Mouse (Mus musculus) kidney, embryonic 14.5 days (tissue): Measurements from ENCODE around the gene Zfhx2. TPM values are rescaled to one million over a fixed set of nuclear protein-coding genes. Genes with fewer than 3 reads are reported as not detected.

ENCODE experiments used
- ATAC-seq: fragments of 200-750 bp; cut with Nextera tagmentation; 2 replicates; pipeline ENCODE4 v1.8.0; 2017; ENCODE audit warnings: moderate number of reproducible peaks, mild to moderate bottlenecking, moderate TSS enrichment, moderate library complexity; ENCODE audit not compliant: low FRiP score, low TSS enrichment
- H3K27ac ChIP-seq: fragments of 300-500 bp; sonication (generic); 2 replicates; pipeline ENCODE4 v1.5.1; 2014; ENCODE audit warnings: low read depth, mild to moderate bottlenecking, low read length, moderate library complexity, mixed read lengths
- H3K27me3 ChIP-seq: fragments of 300-500 bp; sonication (generic); 2 replicates; pipeline ENCODE4 v1.6.1; 2014; ENCODE audit warnings: mild to moderate bottlenecking, low read length; ENCODE audit not compliant: control insufficient read depth, insufficient read depth
- H3K36me3 ChIP-seq: fragments of 300-500 bp; sonication (generic); 2 replicates; pipeline ENCODE4 v1.6.1; 2014; ENCODE audit warnings: low read length, mixed read lengths; ENCODE audit not compliant: control insufficient read depth, insufficient read depth
- H3K4me1 ChIP-seq: fragments of 300-500 bp; sonication (generic); 2 replicates; pipeline ENCODE4 v1.6.1; 2014; ENCODE audit warnings: low read length, mixed read lengths; ENCODE audit not compliant: control insufficient read depth, insufficient read depth
- H3K4me2 ChIP-seq: fragments of 300-500 bp; sonication (generic); replicated peaks from 2 replicates; pipeline ENCODE4 v1.6.1; 2014; ENCODE audit warnings: low read depth, mild to moderate bottlenecking, low read length
- H3K4me3 ChIP-seq: fragments of 300-500 bp; sonication (generic); 2 replicates; pipeline ENCODE4 v1.5.1; 2014; ENCODE audit warnings: mild to moderate bottlenecking, low read length
- H3K9ac ChIP-seq: fragments of 300-500 bp; sonication (generic); 2 replicates; pipeline ENCODE4 v1.6.1; 2014; ENCODE audit warnings: low read depth, mild to moderate bottlenecking, low read length, moderate library complexity
- H3K9me3 ChIP-seq: fragments of 300-500 bp; sonication (generic); 2 replicates; pipeline ENCODE4 v1.6.1; 2016; ENCODE audit warnings: low read length; ENCODE audit not compliant: control insufficient read depth
- WGBS: fragments of 180-500 bp; shearing (Covaris S2); extraction: QIAGEN DNeasy Blood & Tissue Kit; methylation state at CpG from one replicate; pipeline ENCODE4 v1.1.7; 2014; 5-methylcytosine and 5-hydroxymethylcytosine counted together
- polyA plus RNA-seq: library from polyadenylated mRNA; unstranded; fragments of >200 nt; fragmentation: Nextera tagmentation; extraction: Ambion mirVana; gene quantifications from 2 replicates; pipeline ENCODE4 v1.2.1, GENCODE M21; 2014

Zfhx2 gene
- polyA plus RNA-seq, 1 experiment from 2014 or later: 6.4 TPM

DNA sequence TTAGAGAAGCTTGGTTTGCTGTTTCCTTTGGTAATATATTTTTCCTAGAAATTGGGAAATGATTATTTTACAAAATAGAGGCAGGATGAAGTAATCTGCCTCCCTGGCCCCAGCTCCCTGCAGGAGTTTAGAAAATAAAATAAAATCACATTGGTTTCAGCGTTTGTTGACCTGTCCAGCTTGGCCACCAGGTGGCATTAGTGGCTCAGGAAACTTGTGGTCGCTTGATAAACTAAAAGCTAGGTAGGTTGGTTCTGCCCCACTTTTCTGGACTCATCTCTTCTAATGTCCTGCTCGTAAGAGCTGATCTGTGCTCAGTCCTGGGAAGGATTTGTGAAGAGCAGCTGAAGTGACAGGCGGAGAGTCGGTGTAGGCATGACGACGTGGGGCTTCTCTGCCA is 67.9 kb downstream of the Zfhx2 start:
- Histone ChIP-seq H3K4me3 (no peak overlapping the region), H3K27ac (no peak overlapping the region), H3K4me2 (no peak overlapping the region), H3K4me1 (peaks cover 10% of the 10 kb centered on the region), H3K9ac (no peak overlapping the region), H3K9me3 (no peaks in the 10 kb centered on the region), H3K27me3 (no peaks in the 10 kb centered on the region), H3K36me3 (peaks cover 54% of the 10 kb centered on the region)
- 64% methylated on average over 7 of the region's 7 CpGs for WGBS
- no peak for ATAC-seq

GRCm38 (mm10) chr14:55023011-55023410 is 69.1 kb downstream of the Zfhx2 start:
- Histone ChIP-seq H3K36me3 (peaks cover 55% of the 10 kb centered on the region), H3K27ac (no peak overlapping the region), H3K9me3 (no peaks in the 10 kb centered on the region), H3K9ac (no peak overlapping the region), H3K4me1 (no peaks in the 10 kb centered on the region), H3K4me3 (no peak overlapping the region), H3K4me2 (no peak overlapping the region), H3K27me3 (no peaks in the 10 kb centered on the region)
- WGBS: 92% methylated on average over 15 of the region's 15 CpGs
- ATAC-seq: no peak

DNA sequence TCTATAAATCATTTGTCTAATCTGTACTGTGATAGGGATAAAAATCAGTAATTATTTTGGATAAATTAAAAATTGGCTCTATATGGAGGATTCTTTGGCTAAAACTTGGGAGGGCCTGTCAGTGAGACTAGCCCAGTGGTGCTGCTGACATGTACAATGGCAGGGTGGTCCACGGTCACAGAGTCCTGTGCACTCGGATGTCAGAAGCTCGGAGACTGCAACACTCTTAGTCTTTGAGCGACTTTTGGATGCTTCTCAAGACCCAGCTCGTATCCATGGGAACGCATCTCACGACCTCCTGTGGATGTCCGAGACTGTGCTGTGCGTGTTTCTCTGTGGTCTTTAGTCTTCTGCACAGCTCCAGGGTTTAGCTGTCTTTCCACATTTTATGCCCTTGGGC is 71.7 kb downstream of the Zfhx2 start:
- Histone ChIP-seq H3K4me2 (no peak overlapping the region), H3K9me3 (no peaks in the 10 kb centered on the region), H3K4me1 (no peaks in the 10 kb centered on the region), H3K27me3 (no peaks in the 10 kb centered on the region), H3K4me3 (no peak overlapping the region), H3K27ac (no peak overlapping the region), H3K36me3 (peaks cover 58% of the 10 kb centered on the region), H3K9ac (no peak overlapping the region)
- ATAC-seq: no peak
- 90% methylated on average over 9 of the region's 9 CpGs for WGBS

GRCm38 (mm10) chr14:55016876-55017275 is 75.2 kb downstream of the Zfhx2 start:
- Histone ChIP-seq H3K4me3 (no peak overlapping the region), H3K9me3 (no peaks in the 10 kb centered on the region), H3K27ac (no peak overlapping the region), H3K4me1 (no peaks in the 10 kb centered on the region), H3K36me3 (peaks cover 27% of the 10 kb centered on the region), H3K4me2 (no peak overlapping the region), H3K9ac (no peak overlapping the region), H3K27me3 (no peaks in the 10 kb centered on the region)
- ATAC-seq: no peak
- 94% methylated on average over 16 of the region's 16 CpGs for WGBS

GRCm38 (mm10) chr14:55015767-55016111 is 76.4 kb downstream of the Zfhx2 start:
- Histone ChIP-seq H3K27ac (peak overlapping the region; percentile 55; the same call in 1 of the 2 replicates), H3K4me3 (peak overlapping the region; percentile 82), H3K36me3 (peaks cover 15% of the 10 kb centered on the region), H3K4me1 (no peaks in the 10 kb centered on the region), H3K9me3 (no peaks in the 10 kb centered on the region), H3K27me3 (no peaks in the 10 kb centered on the region), H3K9ac (peak overlapping the region; percentile 77), H3K4me2 (peak overlapping the region; percentile 61)
- WGBS: under 1% methylated on average over 17 of the region's 17 CpGs
- ATAC-seq: peak; percentile 61; the same call in 1 of the 2 replicates

- WGBS: under 1% methylated on average over 36 of the region's 36 CpGs
- H3K9me3 ChIP-seq: no peaks in the 10 kb centered on the region
- ATAC-seq: peak; percentile 95
Observed at GRCm38 (mm10) chr14:55014991-55015766, 76.9 kb downstream of the Zfhx2 start, which contains the start of gene Ngdn. Gene Ngdn, plus strand, starts transcription at chr14:55015454.

GRCm38 (mm10) chr14:55014591-55014990 is 77.5 kb downstream of the Zfhx2 start:
- peak overlapping the region; percentile 92 for H3K27ac ChIP-seq
- no peaks in the 10 kb centered on the region for H3K27me3 ChIP-seq
- H3K36me3 ChIP-seq: peaks cover 8% of the 10 kb centered on the region
- WGBS: under 1% methylated on average over 27 of the region's 27 CpGs
- H3K4me2 ChIP-seq: peak overlapping the region; percentile 74
- H3K9ac ChIP-seq: peak overlapping the region; percentile 72
- peak overlapping the region; percentile 82 for H3K4me3 ChIP-seq
- H3K9me3 ChIP-seq: no peaks in the 10 kb centered on the region
- no peaks in the 10 kb centered on the region for H3K4me1 ChIP-seq
- peak; percentile 61 for ATAC-seq

More at GRCm38 (mm10) chr14:55014991-55015766, 76.9 kb downstream of the Zfhx2 start, which contains the start of gene Ngdn:
- H3K27me3 ChIP-seq: no peaks in the 10 kb centered on the region
- peak within 1 kb of the TSS; percentile 82 for H3K4me3 ChIP-seq
- H3K4me1 ChIP-seq: no peaks in the 10 kb centered on the region
- H3K27ac ChIP-seq: peak within 1 kb of the TSS; percentile 92
- H3K4me2 ChIP-seq: peak within 1 kb of the TSS; percentile 74
- peaks cover 10% of the 10 kb centered on the region for H3K36me3 ChIP-seq
- peak within 1 kb of the TSS; percentile 77 for H3K9ac ChIP-seq

DNA sequence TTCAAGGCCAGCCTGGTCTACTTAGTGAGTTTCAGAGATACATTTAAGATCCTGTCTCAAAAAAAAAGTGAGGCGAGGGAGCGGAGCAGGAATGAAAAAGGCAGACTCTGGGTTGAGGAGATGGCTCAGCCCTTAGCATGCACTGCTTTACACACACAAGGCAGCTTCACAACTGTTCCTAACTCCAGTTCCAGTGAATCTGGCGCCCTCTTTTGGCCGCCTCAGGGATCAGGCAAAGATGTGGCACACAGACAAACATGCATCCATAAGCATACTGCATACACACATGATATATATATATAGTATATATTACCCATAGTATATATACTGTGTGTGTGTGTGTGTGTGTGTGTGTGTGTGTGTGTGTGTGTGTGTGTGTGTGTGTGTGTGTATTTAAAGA is 81.0 kb downstream of the Zfhx2 start:
- no peak overlapping the region for H3K9ac ChIP-seq
- H3K27ac ChIP-seq: no peak overlapping the region
- WGBS: 57% methylated on average over 4 of the region's 4 CpGs
- H3K9me3 ChIP-seq: no peaks in the 10 kb centered on the region
- no peaks in the 10 kb centered on the region for H3K36me3 ChIP-seq
- H3K27me3 ChIP-seq: no peaks in the 10 kb centered on the region
- no peak overlapping the region for H3K4me3 ChIP-seq
- no peaks in the 10 kb centered on the region for H3K4me1 ChIP-seq
- no peak overlapping the region for H3K4me2 ChIP-seq
- no peak for ATAC-seq
